Mouse (Mus musculus): ENCODE results near the gene Tmem130. TPM values are rescaled to one million over a fixed set of nuclear protein-coding genes. Genes with fewer than 3 reads are reported as not detected.

The Tmem130 gene
- polyA plus RNA-seq, 1 experiment from 2014 or later: 1.0 TPM

Other genes with a start within 250 kb of the Tmem130 start
- gene Nptx2, start 215.9 kb downstream of the Tmem130 start, polyA plus RNA-seq (2014; fragmentation: Nextera tagmentation; extraction: Ambion mirVana): 0.08 and 0.20 TPM in 2 replicates
- gene Trrap, start 5.9 kb upstream of the Tmem130 start, polyA plus RNA-seq (2014; fragmentation: Nextera tagmentation; extraction: Ambion mirVana): 58.9 and 65.2 TPM in 2 replicates
- 16.6 and 18.0 TPM in 2 replicates for gene Smurf1, start 204.0 kb upstream of the Tmem130 start, polyA plus RNA-seq (2014; fragmentation: Nextera tagmentation; extraction: Ambion mirVana)